Mouse (Mus musculus): ENCODE measurements around the gene Slc25a16.
A peak's percentile ranks its signal among the peaks of the same experiment; 100 is the strongest.
"Not testable (repeated sequence)": the region's sequence is repeated elsewhere in the genome, so short reads cannot be mapped to it uniquely, and the experiment has no call there.

The Slc25a16 gene

GRCm38 (mm10) chr10:62906336-62906735 is 14.1 kb upstream of the Slc25a16 start:
- DNase-seq, result no peak

GRCm38 (mm10) chr10:62908896-62909295 is 11.5 kb upstream of the Slc25a16 start, which contains the start of gene Tet1:
TSS of gene Tet1 (minus strand) at chr10:62908996.
- DNase-seq, result not testable (repeated sequence)

GRCm38 (mm10) chr10:62911120-62911519 is 9.3 kb upstream of the Slc25a16 start:
- no peak for DNase-seq

- no peak for DNase-seq
These were observed 1.4 kb upstream of the Slc25a16 start for GRCm38 (mm10) chr10:62918985-62919384.

- DNase-seq, result no peak
These were observed 328 bp downstream of the Slc25a16 start for GRCm38 (mm10) chr10:62920766-62921156.

GRCm38 (mm10) chr10:62924096-62924635 is 3.7 kb downstream of the Slc25a16 start:
- no peak for DNase-seq

- DNase-seq, result no peak
These were observed 11.9 kb downstream of the Slc25a16 start for GRCm38 (mm10) chr10:62932381-62932780.

GRCm38 (mm10) chr10:62944975-62945580 is 24.6 kb downstream of the Slc25a16 start:
- DNase-seq, result no peak

- peak; percentile 82 to 84 for DNase-seq
These were observed 26.5 kb downstream of the Slc25a16 start, which contains the start of gene Dna2 for GRCm38 (mm10) chr10:62946738-62947471. TSS of gene Dna2 (plus strand) at chr10:62947026.

- DNase-seq, result no peak
These were observed 28.1 kb downstream of the Slc25a16 start for GRCm38 (mm10) chr10:62948551-62948950.

GRCm38 (mm10) chr10:62963956-62964355 is 43.5 kb downstream of the Slc25a16 start:
- peak; percentile 80 to 82 for DNase-seq

- no peak for DNase-seq
These were observed 45.4 kb downstream of the Slc25a16 start for GRCm38 (mm10) chr10:62965796-62966195.

- peak; percentile 37 to 56 for DNase-seq
These were observed 45.9 kb downstream of the Slc25a16 start for GRCm38 (mm10) chr10:62966291-62966690.

- peak; percentile 50 to 67 for DNase-seq
These were observed 51.4 kb downstream of the Slc25a16 start for GRCm38 (mm10) chr10:62971821-62972220.

GRCm38 (mm10) chr10:62979667-62980038 is 59.2 kb downstream of the Slc25a16 start:
- DNase-seq, result no peak

GRCm38 (mm10) chr10:62980039-62980954 is 59.9 kb downstream of the Slc25a16 start, which contains the start of gene Rufy2:
TSS of gene Rufy2 (plus strand) at chr10:62980223.
- DNase-seq, result peak; percentile 97 to 99

- no peak for DNase-seq
These were observed 63.6 kb downstream of the Slc25a16 start for GRCm38 (mm10) chr10:62984072-62984471.

GRCm38 (mm10) chr10:62984495-62984894 is 64.1 kb downstream of the Slc25a16 start:
- peak in 1 of 2 experiments; percentile 63 for DNase-seq

- DNase-seq, result peak; percentile 24 to 44
These were observed 66.9 kb downstream of the Slc25a16 start for GRCm38 (mm10) chr10:62987341-62987740.

- no peak for DNase-seq
These were observed 70.2 kb downstream of the Slc25a16 start for GRCm38 (mm10) chr10:62990636-62991035.

GRCm38 (mm10) chr10:62993991-62994390 is 73.6 kb downstream of the Slc25a16 start:
- no peak for DNase-seq

Data from cerebellum, postnatal 25 days (tissue).